Mouse (Mus musculus) spleen, adult 10 weeks (tissue): ENCODE results near the gene Tmprss11d. TPM values are rescaled to one million over a fixed set of nuclear protein-coding genes. Genes with fewer than 3 reads are reported as not detected.

ENCODE experiments used
- polyA plus RNA-seq: library from polyadenylated mRNA; stranded (reverse); fragments of 350-450 nt; fragmentation: Illumina TruSeq; extraction: RNeasy Lipid Tissue Mini Kit (QIAGEN cat#74804); gene quantifications from one replicate; pipeline ENCODE4 v1.2.3, GENCODE M21; 2015; ENCODE audit warnings: low replicate concordance; ENCODE audit not compliant: insufficient read depth

The Tmprss11d gene
- 0.43 TPM for polyA plus RNA-seq

DNA sequence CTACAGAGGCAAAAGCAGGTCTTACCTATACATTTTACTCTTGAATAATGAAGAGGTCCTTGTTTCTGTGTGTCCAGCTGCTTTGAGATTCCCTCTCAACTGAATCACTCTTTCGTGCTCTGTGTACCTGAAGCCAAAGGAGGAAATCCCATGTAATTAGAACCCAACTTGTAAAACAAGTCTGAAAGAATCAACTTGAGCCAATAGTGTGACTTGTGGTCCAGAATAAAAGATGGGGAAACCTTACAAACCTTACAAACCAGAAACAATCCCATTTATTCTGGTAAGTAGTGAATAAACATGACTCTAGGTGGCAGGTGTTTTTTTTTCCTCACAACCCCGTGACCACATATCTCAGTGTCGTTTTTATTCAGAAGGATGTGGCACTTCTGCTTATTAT is at the start of gene Tmprss11d:
TSS of gene Tmprss11d (minus strand) at position 101 of the 400 bp plus-strand sequence.

DNA sequence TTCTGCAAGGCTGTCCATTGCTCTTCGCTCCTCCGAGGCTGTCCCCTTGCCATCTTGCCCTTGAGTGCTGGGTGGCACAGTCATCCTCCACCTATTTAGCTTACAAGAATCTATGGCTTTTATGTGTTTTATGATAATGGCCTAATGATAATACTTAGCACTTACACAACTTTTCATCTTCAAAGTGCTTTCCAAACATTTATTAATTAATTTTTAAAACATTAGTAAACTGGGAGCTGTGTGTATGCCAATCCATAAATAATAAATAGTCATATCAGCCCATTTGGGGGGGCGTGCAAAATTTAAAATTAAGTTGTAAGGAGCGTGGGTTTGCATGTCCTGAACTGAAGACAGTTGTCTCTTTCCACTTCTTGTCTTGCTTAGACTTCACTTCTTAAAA is 84.0 kb downstream of the Tmprss11d start, which contains the start of gene Tmprss11c:
TSS of gene Tmprss11c (minus strand) at position 101 of the 400 bp plus-strand sequence.

Other genes starting within 250 kb of the Tmprss11d start
- 23.3 TPM for gene Uba6, start 200.6 kb downstream of the Tmprss11d start, polyA plus RNA-seq
- gene Gnrhr, start 175.5 kb downstream of the Tmprss11d start, polyA plus RNA-seq: not detected
- gene Tmprss11c, start 84.1 kb downstream of the Tmprss11d start, polyA plus RNA-seq: not detected
- not detected for gene Tmprss11a, start 95.6 kb upstream of the Tmprss11d start, polyA plus RNA-seq
- not detected for gene Tmprss11g, start 145.2 kb upstream of the Tmprss11d start, polyA plus RNA-seq